Mouse (Mus musculus) MEL (cell line): Measurements from ENCODE around the gene Ankrd52. TPM values are rescaled to one million over a fixed set of nuclear protein-coding genes. Genes with fewer than 3 reads are reported as not detected.

Experiments used
- DNase-seq: peaks from one replicate; pipeline ENCODE4 v3.0.0; 2011; ENCODE audit warnings: low read depth, low spot score
- H3K27ac ChIP-seq: 2 replicates; pipeline ENCODE4 v1.5.1; 2012; ENCODE audit warnings: low read depth, mild to moderate bottlenecking, control low read depth, low read length, moderate library complexity; ENCODE audit not compliant: control insufficient read depth
- H3K27me3 ChIP-seq, 2 experiments: fragments of 150-350 bp in 1 of 2; sonication (generic) in 1 of 2; 2 replicates each; pipeline ENCODE4 v1.6.1; 2012; ENCODE audit warnings: low read length in 2 of 2, mild to moderate bottlenecking in 2 of 2, improper control_type of control experiment in 1 of 2, moderate library complexity in 1 of 2; ENCODE audit not compliant: insufficient read depth in 2 of 2, control insufficient read depth in 1 of 2
- H3K36me3 ChIP-seq, 2 experiments: 2 replicates each; pipeline ENCODE4 v1.6.1; 2012 to 2014; ENCODE audit warnings: low read length in 2 of 2, improper control_type of control experiment in 1 of 2, inconsistent platforms in 1 of 2, mild to moderate bottlenecking in 1 of 2; ENCODE audit not compliant: insufficient read depth in 2 of 2, control insufficient read depth in 1 of 2
- H3K4me1 ChIP-seq, 2 experiments: fragments of 150-350 bp in 1 of 2; sonication (generic) in 1 of 2; 2 replicates each; pipeline ENCODE4 v1.6.1; 2012; ENCODE audit warnings: low read length in 2 of 2, improper control_type of control experiment in 1 of 2, mild to moderate bottlenecking in 1 of 2; ENCODE audit not compliant: insufficient read depth in 2 of 2, control insufficient read depth in 1 of 2
- H3K4me3 ChIP-seq, 2 experiments: fragments of 150-350 bp in 1 of 2; sonication (generic) in 1 of 2; 2 replicates each; pipeline ENCODE4 v1.5.1; 2012; ENCODE audit warnings: low read depth in 2 of 2, low read length in 2 of 2, mild to moderate bottlenecking in 2 of 2, moderate library complexity in 2 of 2, control low read depth in 1 of 2, improper control_type of control experiment in 1 of 2; ENCODE audit not compliant: control insufficient read depth in 1 of 2, insufficient read depth in 1 of 2
- H3K79me2 ChIP-seq: 2 replicates; pipeline ENCODE4 v1.6.1; 2012; ENCODE audit warnings: mild to moderate bottlenecking, low read length, moderate library complexity; ENCODE audit not compliant: control insufficient read depth, poor library complexity, insufficient read depth
- H3K9ac ChIP-seq: 2 replicates; pipeline ENCODE4 v1.6.1; 2012; ENCODE audit warnings: low read depth, mild to moderate bottlenecking, control low read depth, low read length, moderate library complexity; ENCODE audit not compliant: control insufficient read depth, poor library complexity, severe bottlenecking
- H3K9me3 ChIP-seq: fragments of 150-350 bp; sonication (generic); replicated peaks from 2 replicates; pipeline ENCODE4 v1.6.1; 2012; ENCODE audit warnings: mild to moderate bottlenecking, low read length, improper control_type of control experiment, moderate library complexity; ENCODE audit not compliant: insufficient read depth
- BHLHE40 ChIP-seq: IDR thresholded peaks from 2 replicates; pipeline ENCODE4 v1.6.1; 2012; ENCODE audit warnings: low read depth, mild to moderate bottlenecking, inconsistent platforms, low read length, improper control_type of control experiment, borderline replicate concordance
- CHD1 ChIP-seq: IDR thresholded peaks from 2 replicates; pipeline ENCODE4 v1.6.1; 2012; ENCODE audit warnings: low read depth, mild to moderate bottlenecking, inconsistent platforms, low read length, improper control_type of control experiment
- CTCF ChIP-seq, 3 experiments: IDR thresholded peaks in 2 of 3; conservative IDR thresholded peaks in 1 of 3; 2 replicates each; pipeline ENCODE4 v1.5.1; 2011 to 2012; ENCODE audit warnings: low read length in 3 of 3, low read depth in 2 of 3, mild to moderate bottlenecking in 2 of 3, improper control_type of control experiment in 1 of 3, inconsistent platforms in 1 of 3, mixed read lengths in 1 of 3, moderate library complexity in 1 of 3; ENCODE audit not compliant: control insufficient read depth in 1 of 3, insufficient read depth in 1 of 3, poor library complexity in 1 of 3, severe bottlenecking in 1 of 3
- E2F4 ChIP-seq: IDR thresholded peaks from 2 replicates; pipeline ENCODE4 v1.6.1; 2011; ENCODE audit warnings: low read depth, low read length, improper control_type of control experiment, borderline replicate concordance
- ELF1 ChIP-seq: IDR thresholded peaks from 2 replicates; pipeline ENCODE4 v1.6.1; 2014; ENCODE audit warnings: low read depth, mild to moderate bottlenecking, inconsistent platforms, low read length, improper control_type of control experiment, moderate library complexity
- ETS1 ChIP-seq: IDR thresholded peaks from 2 replicates; pipeline ENCODE4 v1.6.1; 2012; ENCODE audit warnings: low read depth, mild to moderate bottlenecking, inconsistent platforms, low read length, improper control_type of control experiment, moderate library complexity
- GABPA ChIP-seq: IDR thresholded peaks from 2 replicates; pipeline ENCODE4 v1.6.1; 2012; ENCODE audit warnings: low read depth, mild to moderate bottlenecking, inconsistent platforms, low read length, improper control_type of control experiment, moderate library complexity
- GATA1 ChIP-seq: IDR thresholded peaks from 2 replicates; pipeline ENCODE4 v1.6.1; 2011; ENCODE audit warnings: low read depth, low read length, improper control_type of control experiment
- HCFC1 ChIP-seq: IDR thresholded peaks from 2 replicates; pipeline ENCODE4 v1.6.1; 2012; ENCODE audit warnings: low read depth, mild to moderate bottlenecking, inconsistent platforms, low read length, improper control_type of control experiment, moderate library complexity
- JUND ChIP-seq: IDR thresholded peaks from 2 replicates; pipeline ENCODE4 v1.6.1; 2011; ENCODE audit warnings: low read depth, mild to moderate bottlenecking, improper control_type of control experiment, low read length
- MEF2A ChIP-seq: IDR thresholded peaks from 2 replicates; pipeline ENCODE4 v1.6.1; 2014; ENCODE audit warnings: low read depth, mild to moderate bottlenecking, inconsistent platforms, low read length, improper control_type of control experiment; ENCODE audit not compliant: poor library complexity, insufficient replicate concordance, severe bottlenecking; ENCODE audit errors: extremely low read depth
- MXI1 ChIP-seq: IDR thresholded peaks from 2 replicates; pipeline ENCODE4 v1.6.1; 2011; ENCODE audit warnings: mild to moderate bottlenecking, low read depth, low read length, improper control_type of control experiment
- MYC ChIP-seq: IDR thresholded peaks from 2 replicates; pipeline ENCODE4 v1.6.1; 2011; ENCODE audit warnings: low read depth, mild to moderate bottlenecking, low read length, improper control_type of control experiment, moderate library complexity
- TAL1 ChIP-seq: IDR thresholded peaks from 2 replicates; pipeline ENCODE4 v1.6.1; 2012; ENCODE audit warnings: mild to moderate bottlenecking, inconsistent platforms, low read length, moderate library complexity, mixed read lengths
- TBP ChIP-seq: IDR thresholded peaks from 2 replicates; pipeline ENCODE4 v1.8.0; 2011; ENCODE audit warnings: low read depth, low read length, improper control_type of control experiment
- TCF12 ChIP-seq: IDR thresholded peaks from 2 replicates; pipeline ENCODE4 v1.6.1; 2014; ENCODE audit warnings: low read depth, mild to moderate bottlenecking, inconsistent platforms, low read length, improper control_type of control experiment, moderate library complexity
- USF1 ChIP-seq: IDR thresholded peaks from 2 replicates; pipeline ENCODE4 v1.6.1; 2014; ENCODE audit warnings: low read depth, mild to moderate bottlenecking, inconsistent platforms, low read length, improper control_type of control experiment, moderate library complexity
- ZC3H11A ChIP-seq: IDR thresholded peaks from 2 replicates; pipeline ENCODE4 v1.6.1; 2012; ENCODE audit warnings: low read depth, mild to moderate bottlenecking, inconsistent platforms, low read length, improper control_type of control experiment
- ZMIZ1 ChIP-seq: IDR thresholded peaks from 2 replicates; pipeline ENCODE4 v1.6.1; 2012; ENCODE audit warnings: low read depth, mild to moderate bottlenecking, inconsistent platforms, low read length, improper control_type of control experiment, moderate library complexity
- ZNF384 ChIP-seq: IDR thresholded peaks from 2 replicates; pipeline ENCODE4 v1.6.1; 2012; ENCODE audit warnings: low read depth, mild to moderate bottlenecking, inconsistent platforms, low read length, improper control_type of control experiment
- polyA plus RNA-seq, 2 experiments: library from polyadenylated mRNA; stranded (reverse) in 1 of 2; unstranded in 1 of 2; fragments of >175 nt in 1 of 2; fragments of >200 nt in 1 of 2; gene quantifications; 2 replicates each; pipeline versions ENCODE4 v1.2.1 to v1.2.4; 2012; ENCODE audit warnings: low replicate concordance in 2 of 2, low read depth in 1 of 2; ENCODE audit not compliant: insufficient read length in 2 of 2, insufficient read depth in 1 of 2, missing spikeins in 1 of 2
- total RNA-seq: library from RNA; depleted of rRNA; stranded (reverse); fragments of 300-350 nt; gene quantifications from 2 replicates; pipeline ENCODE4 v1.2.3, GENCODE M21; 2012

Ankrd52 gene
- total and polyA plus RNA-seq, 3 experiments, result 9.5 to 39.9 TPM; not detected in 1

DNA sequence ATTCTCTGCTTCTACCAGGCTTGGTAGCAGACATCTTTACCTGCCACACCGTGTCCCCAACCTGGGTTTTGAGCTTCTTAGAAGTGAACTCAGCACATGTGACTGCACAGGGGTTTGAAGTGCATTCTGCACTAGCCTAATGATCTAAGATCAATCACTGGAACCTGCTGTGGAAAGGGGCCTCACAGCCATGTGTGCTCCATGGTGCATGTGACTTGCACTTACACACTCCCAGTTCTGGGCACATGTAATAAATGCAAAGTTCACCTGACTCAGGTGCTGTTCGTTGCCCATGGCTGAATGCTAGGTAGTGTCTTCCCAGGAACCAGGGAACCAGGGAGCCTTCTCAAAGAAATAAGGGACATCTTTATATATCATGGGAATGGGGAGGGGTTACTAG, 56.5 kb downstream of the Ankrd52 start:
- no peaks in the 10 kb centered on the region for H3K79me2 ChIP-seq
- TF ChIP-seq ZC3H11A, result no peak
- TF ChIP-seq CHD1, result no peak
- no peak for TF ChIP-seq USF1
- no peak for TF ChIP-seq ETS1
- no peak for TF ChIP-seq TBP
- no peak for TF ChIP-seq CTCF (IDR thresholded peaks at IDR 0.05 in 2 of 3, conservative IDR thresholded peaks at IDR 0.05 in 1 of 3; ENCODE audit: control insufficient read depth in 1 of 3, insufficient read depth in 1 of 3, low read depth in 2 of 3, low read length in 3 of 3, poor library complexity in 1 of 3, severe bottlenecking in 1 of 3)
- TF ChIP-seq JUND, result no peak
- TF ChIP-seq TCF12, result no peak
- no peak for TF ChIP-seq BHLHE40
- no peak for TF ChIP-seq TAL1
- TF ChIP-seq E2F4, result no peak
- TF ChIP-seq ZNF384, result no peak
- TF ChIP-seq, all 39 proteins: peak for 0
- peaks cover 0 to 29% of the 10 kb centered on the region in 2 experiments; a peak in 2 of 4 replicates for H3K36me3 ChIP-seq

GRCm38 (mm10) chr10:128434681-128435080, 57.8 kb downstream of the Ankrd52 start:
- no peak overlapping the region for H3K4me3 ChIP-seq
- H3K4me1 ChIP-seq, result no peaks in the 10 kb centered on the region
- H3K9ac ChIP-seq, result no peak overlapping the region
- H3K27ac ChIP-seq, result no peak overlapping the region
- H3K79me2 ChIP-seq, result no peaks in the 10 kb centered on the region
- no peaks in the 10 kb centered on the region for H3K27me3 ChIP-seq
- peaks cover 0 to 22% of the 10 kb centered on the region in 2 experiments; a peak in 2 of 4 replicates for H3K36me3 ChIP-seq
- DNase-seq, result no peak
- H3K9me3 ChIP-seq, result no peaks in the 10 kb centered on the region
- TF ChIP-seq HCFC1 (no peak), GABPA (no peak), GATA1 (no peak), TAL1 (no peak), ZNF384 (no peak), TBP (no peak), ZMIZ1 (no peak), ELF1 (no peak), ETS1 (no peak), MEF2A (no peak), MXI1 (no peak), BHLHE40 (no peak), MYC (no peak)

More for the DNA sequence above, 56.5 kb downstream of the Ankrd52 start:
- Histone ChIP-seq H3K27ac (no peak overlapping the region), H3K4me1 (no peaks in the 10 kb centered on the region), H3K9ac (no peak overlapping the region), H3K4me3 (no peak overlapping the region), H3K9me3 (no peaks in the 10 kb centered on the region), H3K27me3 (no peaks in the 10 kb centered on the region)
- DNase-seq, result no peak
